Mouse (Mus musculus) cerebellum, adult 2 months (tissue): ENCODE data around the gene Sgpl1.

Source experiments
- CTCF ChIP-seq: fragments of 200-500 bp; IDR thresholded peaks from 2 replicates; pipeline ENCODE4 v1.5.1; 2011; ENCODE audit warnings: low read depth, mild to moderate bottlenecking, control low read depth, low read length, moderate library complexity, borderline replicate concordance; ENCODE audit not compliant: insufficient read depth
- POLR2A ChIP-seq: fragments of 200-500 bp; IDR thresholded peaks from 2 replicates; pipeline ENCODE4 v1.6.1; 2011; ENCODE audit warnings: low read length, control low read depth, borderline replicate concordance; ENCODE audit not compliant: insufficient read depth

DNA sequence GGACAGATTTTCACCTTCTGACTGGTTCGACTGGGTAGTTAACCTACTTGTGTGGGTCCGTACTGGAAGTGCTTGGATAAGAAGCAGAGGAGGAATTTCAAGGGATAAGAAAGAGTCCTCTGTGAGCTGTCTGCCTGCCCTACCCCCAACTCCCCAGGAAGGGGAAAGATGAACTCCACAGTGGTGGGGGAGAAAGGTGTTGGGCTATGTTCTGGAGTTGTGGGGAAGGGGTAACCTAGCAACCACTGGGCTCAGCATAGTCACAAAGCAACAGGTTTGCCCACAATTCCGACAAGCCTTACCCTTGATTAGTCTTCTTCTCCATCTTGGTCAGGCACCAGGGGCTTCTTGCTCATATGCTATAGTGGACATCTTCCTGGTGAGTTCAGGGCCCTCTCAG is 24.2 kb upstream of the Sgpl1 start, which contains the start of gene Tbata:
- TF ChIP-seq CTCF: no peak
- no peak for TF ChIP-seq POLR2A
